Mouse (Mus musculus) MEL (cell line): Measurements from ENCODE around the gene Scg5. TPM values are rescaled to one million over a fixed set of nuclear protein-coding genes. Genes with fewer than 3 reads are reported as not detected.

Experiments used
- DNase-seq: peaks from one replicate; pipeline ENCODE4 v3.0.0; 2011; ENCODE audit warnings: low read depth, low spot score
- H3K27ac ChIP-seq: 2 replicates; pipeline ENCODE4 v1.5.1; 2012; ENCODE audit warnings: low read depth, mild to moderate bottlenecking, control low read depth, low read length, moderate library complexity; ENCODE audit not compliant: control insufficient read depth
- H3K27me3 ChIP-seq, 2 experiments: fragments of 150-350 bp in 1 of 2; sonication (generic) in 1 of 2; 2 replicates each; pipeline ENCODE4 v1.6.1; 2012; ENCODE audit warnings: low read length in 2 of 2, mild to moderate bottlenecking in 2 of 2, improper control_type of control experiment in 1 of 2, moderate library complexity in 1 of 2; ENCODE audit not compliant: insufficient read depth in 2 of 2, control insufficient read depth in 1 of 2
- H3K36me3 ChIP-seq, 2 experiments: 2 replicates each; pipeline ENCODE4 v1.6.1; 2012 to 2014; ENCODE audit warnings: low read length in 2 of 2, improper control_type of control experiment in 1 of 2, inconsistent platforms in 1 of 2, mild to moderate bottlenecking in 1 of 2; ENCODE audit not compliant: insufficient read depth in 2 of 2, control insufficient read depth in 1 of 2
- H3K4me1 ChIP-seq, 2 experiments: fragments of 150-350 bp in 1 of 2; sonication (generic) in 1 of 2; 2 replicates each; pipeline ENCODE4 v1.6.1; 2012; ENCODE audit warnings: low read length in 2 of 2, improper control_type of control experiment in 1 of 2, mild to moderate bottlenecking in 1 of 2; ENCODE audit not compliant: insufficient read depth in 2 of 2, control insufficient read depth in 1 of 2
- H3K4me3 ChIP-seq, 2 experiments: fragments of 150-350 bp in 1 of 2; sonication (generic) in 1 of 2; 2 replicates each; pipeline ENCODE4 v1.5.1; 2012; ENCODE audit warnings: low read depth in 2 of 2, low read length in 2 of 2, mild to moderate bottlenecking in 2 of 2, moderate library complexity in 2 of 2, control low read depth in 1 of 2, improper control_type of control experiment in 1 of 2; ENCODE audit not compliant: control insufficient read depth in 1 of 2, insufficient read depth in 1 of 2
- H3K79me2 ChIP-seq: 2 replicates; pipeline ENCODE4 v1.6.1; 2012; ENCODE audit warnings: mild to moderate bottlenecking, low read length, moderate library complexity; ENCODE audit not compliant: control insufficient read depth, poor library complexity, insufficient read depth
- H3K9ac ChIP-seq: 2 replicates; pipeline ENCODE4 v1.6.1; 2012; ENCODE audit warnings: low read depth, mild to moderate bottlenecking, control low read depth, low read length, moderate library complexity; ENCODE audit not compliant: control insufficient read depth, poor library complexity, severe bottlenecking
- H3K9me3 ChIP-seq: fragments of 150-350 bp; sonication (generic); replicated peaks from 2 replicates; pipeline ENCODE4 v1.6.1; 2012; ENCODE audit warnings: mild to moderate bottlenecking, low read length, improper control_type of control experiment, moderate library complexity; ENCODE audit not compliant: insufficient read depth
- CHD1 ChIP-seq: IDR thresholded peaks from 2 replicates; pipeline ENCODE4 v1.6.1; 2012; ENCODE audit warnings: low read depth, mild to moderate bottlenecking, inconsistent platforms, low read length, improper control_type of control experiment
- CHD2 ChIP-seq: IDR thresholded peaks from 2 replicates; pipeline ENCODE4 v1.6.1; 2011; ENCODE audit warnings: low read length, improper control_type of control experiment
- ELF1 ChIP-seq: IDR thresholded peaks from 2 replicates; pipeline ENCODE4 v1.6.1; 2014; ENCODE audit warnings: low read depth, mild to moderate bottlenecking, inconsistent platforms, low read length, improper control_type of control experiment, moderate library complexity
- MAFK ChIP-seq: IDR thresholded peaks from 2 replicates; pipeline ENCODE4 v1.6.1; 2011; ENCODE audit warnings: low read depth, mild to moderate bottlenecking, low read length, improper control_type of control experiment, borderline replicate concordance
- MEF2A ChIP-seq: IDR thresholded peaks from 2 replicates; pipeline ENCODE4 v1.6.1; 2014; ENCODE audit warnings: low read depth, mild to moderate bottlenecking, inconsistent platforms, low read length, improper control_type of control experiment; ENCODE audit not compliant: poor library complexity, insufficient replicate concordance, severe bottlenecking; ENCODE audit errors: extremely low read depth
- MYB ChIP-seq: IDR thresholded peaks from 2 replicates; pipeline ENCODE4 v1.6.1; 2011; ENCODE audit warnings: mild to moderate bottlenecking, low read depth, low read length, improper control_type of control experiment
- MYC ChIP-seq: IDR thresholded peaks from 2 replicates; pipeline ENCODE4 v1.6.1; 2011; ENCODE audit warnings: low read depth, mild to moderate bottlenecking, low read length, improper control_type of control experiment, moderate library complexity
- NELFE ChIP-seq: IDR thresholded peaks from 2 replicates; pipeline ENCODE4 v1.6.1; 2011; ENCODE audit warnings: low read depth, low read length, improper control_type of control experiment
- POLR2AphosphoS2 ChIP-seq: IDR thresholded peaks from 2 replicates; pipeline ENCODE4 v1.6.1; 2011; ENCODE audit warnings: low read length, improper control_type of control experiment
- POLR2AphosphoS5 ChIP-seq: IDR thresholded peaks from 2 replicates; pipeline ENCODE4 v1.6.1; 2012; ENCODE audit warnings: low read depth, borderline replicate concordance, mild to moderate bottlenecking, inconsistent platforms, low read length, moderate library complexity, mixed read lengths
- TAL1 ChIP-seq: IDR thresholded peaks from 2 replicates; pipeline ENCODE4 v1.6.1; 2012; ENCODE audit warnings: mild to moderate bottlenecking, inconsistent platforms, low read length, moderate library complexity, mixed read lengths
- TBP ChIP-seq: IDR thresholded peaks from 2 replicates; pipeline ENCODE4 v1.8.0; 2011; ENCODE audit warnings: low read depth, low read length, improper control_type of control experiment
- TCF12 ChIP-seq: IDR thresholded peaks from 2 replicates; pipeline ENCODE4 v1.6.1; 2014; ENCODE audit warnings: low read depth, mild to moderate bottlenecking, inconsistent platforms, low read length, improper control_type of control experiment, moderate library complexity
- UBTF ChIP-seq: IDR thresholded peaks from 2 replicates; pipeline ENCODE4 v1.6.1; 2012; ENCODE audit warnings: low read depth, mild to moderate bottlenecking, inconsistent platforms, low read length, improper control_type of control experiment, moderate library complexity, borderline replicate concordance; ENCODE audit not compliant: insufficient read depth
- USF1 ChIP-seq: IDR thresholded peaks from 2 replicates; pipeline ENCODE4 v1.6.1; 2014; ENCODE audit warnings: low read depth, mild to moderate bottlenecking, inconsistent platforms, low read length, improper control_type of control experiment, moderate library complexity
- USF2 ChIP-seq, 2 experiments: IDR thresholded peaks; 2 replicates each; pipeline ENCODE4 v1.6.1; 2011 to 2012; ENCODE audit warnings: improper control_type of control experiment in 2 of 2, low read length in 2 of 2, borderline replicate concordance in 1 of 2, inconsistent platforms in 1 of 2, low read depth in 1 of 2, mild to moderate bottlenecking in 1 of 2; ENCODE audit not compliant: insufficient read depth in 1 of 2
- ZC3H11A ChIP-seq: IDR thresholded peaks from 2 replicates; pipeline ENCODE4 v1.6.1; 2012; ENCODE audit warnings: low read depth, mild to moderate bottlenecking, inconsistent platforms, low read length, improper control_type of control experiment
- ZKSCAN1 ChIP-seq: IDR thresholded peaks from 2 replicates; pipeline ENCODE4 v1.6.1; 2012; ENCODE audit warnings: low read depth, mild to moderate bottlenecking, inconsistent platforms, low read length, improper control_type of control experiment, moderate library complexity
- polyA plus RNA-seq, 2 experiments: library from polyadenylated mRNA; stranded (reverse) in 1 of 2; unstranded in 1 of 2; fragments of >175 nt in 1 of 2; fragments of >200 nt in 1 of 2; gene quantifications; 2 replicates each; pipeline versions ENCODE4 v1.2.1 to v1.2.4; 2012; ENCODE audit warnings: low replicate concordance in 2 of 2, low read depth in 1 of 2; ENCODE audit not compliant: insufficient read length in 2 of 2, insufficient read depth in 1 of 2, missing spikeins in 1 of 2
- total RNA-seq: library from RNA; depleted of rRNA; stranded (reverse); fragments of 300-350 nt; gene quantifications from 2 replicates; pipeline ENCODE4 v1.2.3, GENCODE M21; 2012

Gene Scg5
- total and polyA plus RNA-seq, 3 experiments, result 0.17 to 0.31 TPM; not detected in 1

- Histone ChIP-seq H3K9ac (no peak overlapping the region), H3K9me3 (no peaks in the 10 kb centered on the region), H3K27ac (no peak overlapping the region), H3K79me2 (peaks cover 2% of the 10 kb centered on the region; the same call in 1 of the 2 replicates), H3K36me3 (peaks cover 0 to 42% of the 10 kb centered on the region in 2 experiments; a peak in 2 of 4 replicates), H3K4me1 (no peaks in the 10 kb centered on the region), H3K4me3 (no peak overlapping the region), H3K27me3 (no peaks in the 10 kb centered on the region)
- peak; percentile 30 for DNase-seq
- TF ChIP-seq USF1 (no peak), ELF1 (no peak), NELFE (no peak), POLR2AphosphoS2 (no peak), UBTF (no peak), ZKSCAN1 (no peak), CHD2 (no peak), TCF12 (no peak), POLR2AphosphoS5 (no peak), MYB (no peak), TBP (no peak), USF2 (IDR thresholded peaks at IDR 0.05; ENCODE audit: borderline replicate concordance in 1 of 2, insufficient read depth in 1 of 2, low read depth in 1 of 2, low read length in 2 of 2) (no peak), TAL1 (no peak), CHD1 (no peak), MYC (no peak), ZC3H11A (no peak)
Observed at GRCm38 (mm10) chr2:113839488-113839887, 10.6 kb upstream of the Scg5 start.

GRCm38 (mm10) chr2:113835219-113835618, 6.3 kb upstream of the Scg5 start:
- no peaks in the 10 kb centered on the region for H3K4me1 ChIP-seq
- H3K27ac ChIP-seq, result no peak overlapping the region
- no peaks in the 10 kb centered on the region for H3K27me3 ChIP-seq
- DNase-seq, result no peak
- no peaks in the 10 kb centered on the region for H3K9me3 ChIP-seq
- no peak overlapping the region for H3K4me3 ChIP-seq
- no peaks in the 10 kb centered on the region; the same call in 1 of the 2 replicates for H3K79me2 ChIP-seq
- no peak overlapping the region for H3K9ac ChIP-seq
- TF ChIP-seq MAFK (no peak), MEF2A (no peak), ZC3H11A (no peak)
- TF ChIP-seq, all 39 proteins: peak for 0
- H3K36me3 ChIP-seq, result peaks cover 0 to 36% of the 10 kb centered on the region in 2 experiments; a peak in 3 of 4 replicates
